Mouse (Mus musculus) hindbrain, embryonic 14.5 days (tissue): ENCODE measurements around the gene Rbm44. TPM values are rescaled to one million over a fixed set of nuclear protein-coding genes. Genes with fewer than 3 reads are reported as not detected.

Experiments
- ATAC-seq: fragments of 200-750 bp; cut with Nextera tagmentation; 2 replicates; pipeline ENCODE4 v1.8.0; 2017; ENCODE audit warnings: moderate number of reproducible peaks, mild to moderate bottlenecking, moderate TSS enrichment, moderate library complexity; ENCODE audit not compliant: low FRiP score
- DNase-seq: peaks from one replicate; pipeline ENCODE4 v3.0.0-alpha.2; 2015; ENCODE audit warnings: low spot score
- H3K27ac ChIP-seq: fragments of 300-500 bp; sonication (generic); 2 replicates; pipeline ENCODE4 v1.5.1; 2014; ENCODE audit warnings: mild to moderate bottlenecking, moderate library complexity
- H3K27me3 ChIP-seq: fragments of 300-500 bp; sonication (generic); 2 replicates; pipeline ENCODE4 v1.6.1; 2014; ENCODE audit warnings: mild to moderate bottlenecking, low read length, mixed read lengths; ENCODE audit not compliant: control insufficient read depth, insufficient read depth
- H3K36me3 ChIP-seq: fragments of 300-500 bp; sonication (generic); replicated peaks from 2 replicates; pipeline ENCODE4 v1.6.1; 2014; ENCODE audit not compliant: control insufficient read depth, insufficient read depth
- H3K4me1 ChIP-seq: fragments of 300-500 bp; sonication (generic); replicated peaks from 2 replicates; pipeline ENCODE4 v1.6.1; 2014; ENCODE audit warnings: antibody characterized with exemption, low read length, mixed read lengths; ENCODE audit not compliant: control insufficient read depth, insufficient read depth
- H3K4me2 ChIP-seq: fragments of 300-500 bp; sonication (generic); replicated peaks from 2 replicates; pipeline ENCODE4 v1.6.1; 2014; ENCODE audit warnings: mild to moderate bottlenecking, moderate library complexity
- H3K4me3 ChIP-seq: fragments of 300-500 bp; sonication (generic); replicated peaks from 2 replicates; pipeline ENCODE4 v1.5.1; 2014; ENCODE audit warnings: mild to moderate bottlenecking, low read length
- H3K9ac ChIP-seq: fragments of 300-500 bp; sonication (generic); 2 replicates; pipeline ENCODE4 v1.6.1; 2014
- H3K9me3 ChIP-seq: fragments of 300-500 bp; sonication (generic); 2 replicates; pipeline ENCODE4 v1.6.1; 2016; ENCODE audit warnings: low read length; ENCODE audit not compliant: control insufficient read depth
- WGBS: fragments of 180-500 bp; shearing (Covaris S2); extraction: QIAGEN DNeasy Blood & Tissue Kit; methylation state at CpG from one replicate; pipeline ENCODE4 v1.1.7; 2014; 5-methylcytosine and 5-hydroxymethylcytosine counted together
- polyA plus RNA-seq: library from polyadenylated mRNA; unstranded; fragments of >200 nt; fragmentation: Nextera tagmentation; extraction: Ambion mirVana; gene quantifications from 2 replicates; pipeline ENCODE4 v1.2.1, GENCODE M21; 2014

The Rbm44 gene
- polyA plus RNA-seq, 1 experiment from 2014 or later: 0.78 TPM

DNA sequence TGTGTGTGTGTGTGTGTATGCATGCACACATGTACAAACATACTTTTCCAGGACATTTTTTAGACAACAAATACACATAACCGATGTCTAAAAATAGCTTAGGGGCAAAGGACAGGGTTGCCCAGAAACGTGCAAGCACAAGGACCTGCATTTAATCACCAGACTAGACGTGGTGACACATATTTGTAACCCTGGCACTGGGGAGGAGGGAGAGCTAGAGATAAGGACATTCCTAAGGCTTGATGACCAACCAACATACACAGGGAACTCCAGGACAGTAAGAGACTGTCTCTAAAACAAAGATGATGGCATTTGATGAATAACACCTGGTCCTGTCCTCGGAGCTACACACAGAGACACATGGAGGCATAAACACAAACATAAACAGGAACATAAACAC, 35.6 kb upstream of the Rbm44 start:
- 83% methylated on average over 4 of the region's 4 CpGs for WGBS
- Histone ChIP-seq H3K36me3 (peaks cover 41% of the 10 kb centered on the region), H3K9me3 (no peaks in the 10 kb centered on the region), H3K4me2 (no peak overlapping the region), H3K4me1 (no peaks in the 10 kb centered on the region), H3K27me3 (no peaks in the 10 kb centered on the region), H3K4me3 (no peak overlapping the region), H3K27ac (no peak overlapping the region), H3K9ac (no peak overlapping the region)
- DNase-seq: no peak
- ATAC-seq: no peak

DNA sequence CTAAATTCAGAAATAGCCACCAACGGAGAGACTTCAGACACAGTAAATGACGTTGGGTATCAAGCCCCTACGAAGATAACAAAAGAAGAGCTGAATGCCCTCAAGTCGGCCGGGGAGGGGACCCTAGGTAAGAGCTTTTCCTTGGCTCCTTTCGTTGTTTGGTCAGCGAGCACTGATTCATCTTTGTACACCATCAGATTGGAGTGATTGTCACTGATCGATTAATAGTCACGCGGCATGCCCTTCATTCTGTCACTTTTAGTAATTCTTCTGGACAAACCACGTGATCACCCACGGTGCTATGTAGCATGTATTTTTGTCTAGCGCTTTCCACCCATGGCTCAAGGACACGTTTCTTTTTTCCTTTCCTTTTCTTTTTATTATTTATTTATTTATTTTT, 32.7 kb upstream of the Rbm44 start:
- no peak overlapping the region for H3K4me2 ChIP-seq
- H3K9ac ChIP-seq: no peak overlapping the region
- no peaks in the 10 kb centered on the region for H3K9me3 ChIP-seq
- H3K4me3 ChIP-seq: no peak overlapping the region
- WGBS: 92% methylated on average over 14 of the region's 14 CpGs
- no peak for DNase-seq
- H3K36me3 ChIP-seq: peaks cover 25% of the 10 kb centered on the region; the same call in 1 of the 2 replicates
- no peak overlapping the region for H3K27ac ChIP-seq
- ATAC-seq: no peak
- no peaks in the 10 kb centered on the region for H3K4me1 ChIP-seq
- no peaks in the 10 kb centered on the region for H3K27me3 ChIP-seq

- peaks cover 25% of the 10 kb centered on the region; the same call in 1 of the 2 replicates for H3K36me3 ChIP-seq
- H3K4me1 ChIP-seq: no peaks in the 10 kb centered on the region
- WGBS: 97% methylated on average over 4 of the region's 4 CpGs
Measured at GRCm38 (mm10) chr1:91112606-91113005, 32.3 kb upstream of the Rbm44 start.

GRCm38 (mm10) chr1:91122121-91122520, 22.8 kb upstream of the Rbm44 start:
- H3K4me3 ChIP-seq: no peak overlapping the region
- H3K4me2 ChIP-seq: no peak overlapping the region
- no peak for ATAC-seq
- no peak for DNase-seq
- H3K9ac ChIP-seq: no peak overlapping the region
- H3K9me3 ChIP-seq: no peaks in the 10 kb centered on the region
- H3K36me3 ChIP-seq: peaks cover 39% of the 10 kb centered on the region
- 85% methylated on average over 11 of the region's 11 CpGs for WGBS
- no peak overlapping the region for H3K27ac ChIP-seq
- H3K4me1 ChIP-seq: no peaks in the 10 kb centered on the region
- H3K27me3 ChIP-seq: no peaks in the 10 kb centered on the region

More at GRCm38 (mm10) chr1:91112606-91113005, 32.3 kb upstream of the Rbm44 start:
- Histone ChIP-seq H3K4me3 (no peak overlapping the region), H3K27me3 (no peaks in the 10 kb centered on the region), H3K9me3 (no peaks in the 10 kb centered on the region), H3K4me2 (no peak overlapping the region), H3K9ac (no peak overlapping the region), H3K27ac (no peak overlapping the region)
- DNase-seq: no peak
- ATAC-seq: no peak

DNA sequence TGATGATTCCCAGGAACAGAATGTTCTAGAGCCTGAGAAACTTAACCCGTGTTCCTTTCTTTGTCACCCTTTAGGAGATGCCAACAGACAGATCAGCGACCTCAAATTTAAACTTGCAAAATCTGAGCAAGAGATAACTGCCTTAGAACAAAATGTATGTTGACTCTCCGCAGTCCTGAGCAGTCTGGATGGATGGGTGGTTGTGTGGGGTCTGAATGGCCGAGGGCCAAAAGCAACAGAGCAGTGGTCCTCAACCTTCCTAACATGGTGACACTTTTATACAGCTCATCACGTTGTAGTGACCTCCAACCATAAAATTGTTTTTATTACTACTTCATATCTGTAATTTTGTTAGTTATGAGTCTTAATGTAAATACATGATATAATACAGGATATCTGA, 21.9 kb upstream of the Rbm44 start:
- Histone ChIP-seq H3K4me3 (no peak overlapping the region), H3K27me3 (no peaks in the 10 kb centered on the region), H3K36me3 (peaks cover 47% of the 10 kb centered on the region), H3K4me2 (no peak overlapping the region), H3K9ac (no peak overlapping the region), H3K4me1 (no peaks in the 10 kb centered on the region), H3K27ac (no peak overlapping the region), H3K9me3 (no peaks in the 10 kb centered on the region)
- DNase-seq (no peak), ATAC-seq (no peak)
- 91% methylated on average over 5 of the region's 5 CpGs for WGBS

GRCm38 (mm10) chr1:91123466-91123865, 21.4 kb upstream of the Rbm44 start:
- H3K27me3 ChIP-seq: no peaks in the 10 kb centered on the region
- peaks cover 52% of the 10 kb centered on the region for H3K36me3 ChIP-seq
- ATAC-seq (no peak), DNase-seq (no peak)
- no peaks in the 10 kb centered on the region for H3K4me1 ChIP-seq
- 0 out of 2 replicates have a peak, but pooled peaks cover 1% of the 10 kb centered on the region for H3K9me3 ChIP-seq
- no peak overlapping the region for H3K9ac ChIP-seq
- no peak overlapping the region for H3K4me2 ChIP-seq
- H3K4me3 ChIP-seq: no peak overlapping the region
- WGBS: 91% methylated on average over 3 of the region's 3 CpGs
- no peak overlapping the region for H3K27ac ChIP-seq

- Histone ChIP-seq H3K4me3 (no peak overlapping the region), H3K27ac (no peak overlapping the region), H3K4me1 (no peaks in the 10 kb centered on the region), H3K27me3 (no peaks in the 10 kb centered on the region), H3K9ac (no peak overlapping the region), H3K9me3 (0 out of 2 replicates have a peak, but pooled peaks cover 6% of the 10 kb centered on the region), H3K36me3 (peaks cover 40% of the 10 kb centered on the region), H3K4me2 (no peak overlapping the region)
- no peak for DNase-seq
- no peak for ATAC-seq
- WGBS: 90% methylated on average over 4 of the region's 4 CpGs
Measured at GRCm38 (mm10) chr1:91128849-91129248, 16.0 kb upstream of the Rbm44 start.

GRCm38 (mm10) chr1:91137036-91137435, 7.9 kb upstream of the Rbm44 start:
- no peaks in the 10 kb centered on the region for H3K9me3 ChIP-seq
- H3K4me3 ChIP-seq: no peak overlapping the region
- H3K27ac ChIP-seq: no peak overlapping the region
- DNase-seq (no peak), ATAC-seq (no peak)
- no peaks in the 10 kb centered on the region for H3K4me1 ChIP-seq
- no peak overlapping the region for H3K9ac ChIP-seq
- 84% methylated on average over 2 of the region's 2 CpGs for WGBS
- H3K4me2 ChIP-seq: no peak overlapping the region
- no peaks in the 10 kb centered on the region for H3K27me3 ChIP-seq
- no peaks in the 10 kb centered on the region for H3K36me3 ChIP-seq

- H3K36me3 ChIP-seq: no peaks in the 10 kb centered on the region
- H3K27ac ChIP-seq: no peak overlapping the region
- no peaks in the 10 kb centered on the region for H3K9me3 ChIP-seq
- DNase-seq (no peak), ATAC-seq (no peak)
- H3K27me3 ChIP-seq: no peaks in the 10 kb centered on the region
- 68% methylated on average over 2 of the region's 2 CpGs for WGBS
- H3K4me2 ChIP-seq: no peak overlapping the region
- H3K9ac ChIP-seq: no peak overlapping the region
- H3K4me3 ChIP-seq: no peak overlapping the region
- no peaks in the 10 kb centered on the region for H3K4me1 ChIP-seq
Measured at GRCm38 (mm10) chr1:91151509-91151908, 6.6 kb downstream of the Rbm44 start.

DNA sequence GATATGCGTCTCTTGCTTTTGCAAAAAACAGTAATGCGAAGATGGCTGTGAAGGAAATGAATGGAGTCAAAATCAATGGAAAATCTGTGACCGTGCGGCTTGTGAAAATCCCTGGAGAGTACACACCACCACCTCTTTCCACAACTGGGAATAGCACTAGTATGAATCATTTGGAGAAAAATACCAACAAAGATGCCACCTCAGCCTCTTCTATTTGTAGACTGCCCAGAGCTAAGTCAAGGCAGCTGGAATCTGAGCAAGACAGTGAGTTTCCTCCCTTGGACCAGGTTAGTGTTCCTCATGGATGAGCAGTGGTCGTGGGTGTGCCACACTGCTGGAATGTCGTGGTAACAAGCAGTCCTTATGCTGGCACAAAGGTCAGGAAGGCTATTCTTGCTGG, 21.9 kb downstream of the Rbm44 start:
- H3K4me1 ChIP-seq: no peaks in the 10 kb centered on the region
- no peak overlapping the region for H3K27ac ChIP-seq
- WGBS: 84% methylated on average over 6 of the region's 6 CpGs
- no peak overlapping the region for H3K4me2 ChIP-seq
- no peak overlapping the region for H3K4me3 ChIP-seq
- no peaks in the 10 kb centered on the region for H3K9me3 ChIP-seq
- no peak overlapping the region for H3K9ac ChIP-seq
- ATAC-seq (no peak), DNase-seq (no peak)
- no peaks in the 10 kb centered on the region for H3K36me3 ChIP-seq
- no peaks in the 10 kb centered on the region for H3K27me3 ChIP-seq
